Mouse (Mus musculus): Measurements from ENCODE around the gene Pigu. TPM values are rescaled to one million over a fixed set of nuclear protein-coding genes. Genes with fewer than 3 reads are reported as not detected.

The Pigu gene
- polyA plus RNA-seq, 1 experiment from 2014 or later = 44.7 TPM

DNA sequence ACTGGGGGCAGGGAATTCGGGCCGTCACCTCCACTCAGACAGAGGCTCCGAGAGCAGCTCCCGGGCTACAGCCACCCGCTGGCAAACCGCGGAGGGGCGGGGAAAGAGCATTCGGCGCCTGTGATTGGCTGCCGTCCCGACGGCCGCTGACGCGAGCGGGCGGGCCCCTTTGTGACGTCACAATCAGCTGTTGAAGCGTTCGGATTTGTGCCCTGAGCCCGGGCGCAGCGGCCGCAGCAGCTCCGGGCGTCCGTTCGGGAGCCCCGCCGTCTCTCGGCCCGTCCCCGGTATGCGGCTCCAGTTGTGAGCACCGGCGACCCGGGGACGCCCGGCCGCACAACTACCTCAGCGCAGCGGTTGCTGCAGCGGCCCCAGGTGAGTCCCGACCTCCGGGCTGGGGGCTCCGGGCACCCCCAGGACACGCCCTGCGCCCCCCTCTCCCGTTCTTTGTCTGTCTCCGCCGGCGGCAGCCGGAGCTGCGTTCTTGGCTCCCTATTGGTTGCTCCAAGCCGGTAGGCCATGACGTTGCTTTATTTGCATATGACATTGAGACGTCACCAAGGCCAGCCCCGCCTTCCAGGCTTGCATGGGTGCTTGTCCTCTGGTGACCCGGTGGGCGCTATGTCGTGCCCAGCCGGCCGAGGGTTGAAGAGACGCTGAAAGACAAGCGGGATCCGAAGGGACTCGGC lies 24.6 kb upstream of the Pigu start:
- Histone ChIP-seq H3K9ac (replicated peaks) (peak overlapping the region; percentile 86), H3K4me1 (peaks cover 44% of the 10 kb centered on the region), H3K4me3 (peak overlapping the region; percentile 76), H3K9me3 (no peaks in the 10 kb centered on the region), H3K36me3 (peaks cover 16% of the 10 kb centered on the region), H3K4me2 (replicated peaks) (peak overlapping the region; percentile 58), H3K27ac (replicated peaks) (peak overlapping the region; percentile 97), H3K27me3 (peaks cover 20% of the 10 kb centered on the region)
- ATAC-seq (ENCODE audit: low FRiP score, low read depth) = peak; percentile 92
- WGBS = under 1% methylated on average over 67 of the region's 68 CpGs

DNA sequence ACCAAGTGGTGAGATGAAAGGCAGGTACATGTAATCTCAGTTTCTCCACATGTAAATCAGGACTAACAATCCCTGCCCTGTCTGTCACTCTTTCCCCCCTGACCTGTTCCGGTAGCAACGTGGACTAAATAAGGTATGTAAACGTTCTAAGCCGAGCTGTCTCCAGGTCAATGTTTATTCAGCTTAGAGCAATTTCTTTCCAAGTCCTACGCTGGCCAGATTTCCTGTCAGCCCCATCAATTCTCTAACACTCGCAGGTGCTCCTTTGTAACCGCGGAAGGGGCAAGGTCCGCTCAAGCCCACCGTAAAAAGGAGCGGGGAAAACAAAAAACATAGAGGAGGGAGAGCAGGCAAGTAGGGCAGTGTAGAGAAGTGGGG lies 23.8 kb upstream of the Pigu start:
- Histone ChIP-seq H3K36me3 (peaks cover 10% of the 10 kb centered on the region; the same call in 1 of the 2 replicates), H3K9ac (replicated peaks) (peak overlapping the region; percentile 86), H3K9me3 (no peaks in the 10 kb centered on the region), H3K4me1 (peaks cover 36% of the 10 kb centered on the region), H3K27ac (replicated peaks) (peak overlapping the region; percentile 97), H3K4me3 (peak overlapping the region; percentile 76), H3K27me3 (peaks cover 20% of the 10 kb centered on the region), H3K4me2 (replicated peaks) (peak overlapping the region; percentile 58)
- WGBS = 1% methylated on average over 11 of the region's 11 CpGs
- no peak for ATAC-seq (ENCODE audit: low FRiP score, low read depth)

DNA sequence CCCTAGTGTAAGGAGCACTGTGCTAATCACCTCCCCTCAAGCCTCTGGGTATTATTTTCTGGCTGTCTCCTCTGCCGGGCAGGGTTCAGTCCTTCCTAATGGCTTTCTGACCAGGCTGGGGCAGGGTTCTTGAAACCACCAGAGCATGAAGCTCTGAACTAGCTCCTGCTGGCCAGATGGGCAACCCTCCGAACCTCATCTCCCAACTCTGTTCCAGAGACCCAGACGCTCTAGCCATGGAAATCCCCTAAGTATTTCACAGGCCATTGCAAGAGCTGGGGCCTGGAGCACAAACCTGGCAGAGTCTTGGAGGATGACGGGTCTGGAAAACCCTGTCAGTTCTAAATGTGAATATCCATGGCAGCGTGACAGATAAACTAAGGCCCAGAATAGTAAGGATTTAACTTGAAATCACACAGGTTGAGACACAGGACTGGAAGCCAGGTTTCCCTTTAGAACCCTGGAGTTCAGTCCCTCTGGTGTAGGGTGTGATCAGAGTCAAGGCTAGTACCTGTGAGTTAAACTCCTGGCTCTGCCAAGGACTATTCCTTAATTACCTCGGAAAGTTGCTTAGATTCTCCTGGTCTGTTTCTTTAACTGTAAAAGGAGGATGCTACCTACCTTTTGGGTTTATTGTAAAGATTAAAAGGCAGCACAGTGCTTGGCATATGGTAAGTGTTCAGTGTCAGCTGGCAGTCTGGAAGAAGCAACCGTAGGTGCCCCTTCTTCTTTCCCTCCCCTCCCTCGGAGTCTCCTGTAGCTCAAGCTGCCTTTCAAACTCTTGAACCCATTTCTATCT lies 23.2 kb upstream of the Pigu start, which contains the start of gene Trp53inp2:
TSS of gene Trp53inp2 (plus strand) at position 799 of the 799 bp plus-strand sequence.
- Histone ChIP-seq H3K4me2 (replicated peaks) (peak within 1 kb of the TSS; percentile 58), H3K4me1 (peaks cover 30% of the 10 kb centered on the region), H3K27ac (replicated peaks) (peak within 1 kb of the TSS; percentile 97), H3K36me3 (0 out of 2 replicates have a peak, but pooled peaks cover 4% of the 10 kb centered on the region), H3K4me3 (peak within 1 kb of the TSS; percentile 76), H3K9me3 (no peaks in the 10 kb centered on the region), H3K9ac (replicated peaks) (peak within 1 kb of the TSS; percentile 86), H3K27me3 (peaks cover 20% of the 10 kb centered on the region)
- 41% methylated on average over 8 of the region's 8 CpGs for WGBS
- no peak for ATAC-seq (ENCODE audit: low FRiP score, low read depth)

DNA sequence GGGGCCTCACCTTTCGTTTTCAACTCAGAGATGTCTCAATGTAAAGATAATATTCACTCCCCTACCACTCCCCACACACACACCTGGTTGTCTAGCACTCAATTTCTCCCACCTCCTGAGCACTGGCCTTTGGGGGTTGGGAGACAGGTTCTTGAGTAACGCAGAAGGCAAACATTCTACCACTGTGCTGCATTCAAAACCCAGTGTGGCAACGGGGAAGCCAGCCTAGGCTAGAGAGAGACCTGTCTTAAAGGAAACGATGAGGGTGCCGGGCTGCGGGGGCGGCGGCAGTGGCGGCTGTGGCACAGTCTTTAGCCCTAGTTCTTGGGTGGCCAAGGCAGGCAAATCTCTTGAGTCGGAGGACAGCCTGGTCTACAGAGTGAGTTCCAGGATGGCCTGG lies 19.0 kb upstream of the Pigu start:
- no peak overlapping the region for H3K9ac ChIP-seq (replicated peaks)
- WGBS = 79% methylated on average over 10 of the region's 10 CpGs
- H3K27ac ChIP-seq (replicated peaks) = no peak overlapping the region

DNA sequence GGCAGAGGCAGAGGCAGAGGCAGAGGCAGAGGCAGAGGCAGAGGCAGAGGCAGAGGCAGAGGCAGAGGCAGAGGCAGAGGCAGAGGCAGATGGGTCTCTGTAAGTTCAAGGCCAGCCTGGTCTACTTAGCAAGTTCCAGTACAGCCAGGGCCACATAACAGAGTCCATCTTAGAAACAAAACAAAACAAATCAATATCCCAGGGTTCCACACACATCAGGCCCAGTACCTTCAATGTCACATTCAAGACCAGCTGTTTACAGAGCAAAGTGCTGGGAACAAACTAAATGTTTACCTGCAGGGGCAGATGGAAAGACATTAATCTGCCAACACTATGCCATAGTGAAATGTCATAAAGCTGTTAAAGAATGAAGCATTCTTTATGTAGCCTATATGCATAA lies 17.3 kb upstream of the Pigu start:
- Histone ChIP-seq H3K4me1 (no peaks in the 10 kb centered on the region), H3K27me3 (peaks cover 6% of the 10 kb centered on the region), H3K4me3 (no peak overlapping the region), H3K27ac (replicated peaks) (no peak overlapping the region), H3K9me3 (no peaks in the 10 kb centered on the region), H3K9ac (replicated peaks) (no peak overlapping the region), H3K4me2 (replicated peaks) (no peak overlapping the region), H3K36me3 (no peaks in the 10 kb centered on the region)
- ATAC-seq (ENCODE audit: low FRiP score, low read depth) = no peak

More for the DNA sequence above, 19.0 kb upstream of the Pigu start:
- H3K27me3 ChIP-seq = peaks cover 20% of the 10 kb centered on the region
- H3K4me2 ChIP-seq (replicated peaks) = no peak overlapping the region
- no peak for ATAC-seq (ENCODE audit: low FRiP score, low read depth)
- no peaks in the 10 kb centered on the region for H3K9me3 ChIP-seq
- H3K4me1 ChIP-seq = peaks cover 6% of the 10 kb centered on the region
- no peak overlapping the region for H3K4me3 ChIP-seq
- H3K36me3 ChIP-seq = no peaks in the 10 kb centered on the region

DNA sequence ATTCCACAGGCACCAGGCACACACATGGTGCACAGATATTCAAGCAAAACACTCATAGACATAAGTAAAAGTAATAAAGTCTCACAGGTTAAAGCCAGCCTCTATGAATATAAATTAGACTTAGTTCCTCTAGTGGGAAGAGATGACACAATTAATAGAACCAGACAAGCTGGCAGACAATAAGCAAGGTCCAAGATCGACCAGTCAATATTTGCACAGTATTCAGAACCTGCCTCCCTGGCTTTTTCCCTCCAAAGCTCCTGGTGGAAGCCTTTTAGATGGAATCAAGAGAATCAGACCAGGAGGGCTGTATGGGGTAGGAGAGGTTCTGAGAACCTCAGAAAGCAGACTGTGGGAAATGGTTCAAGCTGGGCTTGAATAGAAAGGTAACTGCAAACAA lies 16.7 kb upstream of the Pigu start:
- Histone ChIP-seq H3K4me1 (no peaks in the 10 kb centered on the region), H3K9ac (replicated peaks) (no peak overlapping the region), H3K27ac (replicated peaks) (no peak overlapping the region), H3K4me3 (no peak overlapping the region), H3K27me3 (no peaks in the 10 kb centered on the region), H3K9me3 (no peaks in the 10 kb centered on the region), H3K36me3 (no peaks in the 10 kb centered on the region), H3K4me2 (replicated peaks) (no peak overlapping the region)
- no peak for ATAC-seq (ENCODE audit: low FRiP score, low read depth)
- 73% methylated on average over 1 of the region's 1 CpGs for WGBS

DNA sequence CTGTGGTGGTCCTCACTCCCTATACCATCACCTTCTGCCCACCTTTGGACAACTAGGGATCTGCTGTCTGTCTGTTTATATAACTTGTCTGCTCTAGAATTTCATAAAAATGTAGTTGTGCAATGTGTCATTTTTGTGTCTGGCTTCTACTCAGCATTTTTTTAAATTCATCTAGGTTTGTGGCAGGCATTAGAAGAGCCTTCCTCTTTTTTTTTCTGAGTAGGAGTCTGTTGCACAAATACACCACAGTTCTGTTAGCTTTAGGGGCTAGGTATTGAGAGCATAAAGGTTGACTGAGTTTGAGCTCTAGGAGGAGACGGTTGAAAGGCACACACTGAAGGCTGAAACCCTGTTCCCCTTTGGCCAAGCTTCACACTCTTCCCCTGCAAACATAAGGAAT lies 16.1 kb upstream of the Pigu start:
- no peak overlapping the region for H3K4me2 ChIP-seq (replicated peaks)
- H3K9me3 ChIP-seq = no peaks in the 10 kb centered on the region

DNA sequence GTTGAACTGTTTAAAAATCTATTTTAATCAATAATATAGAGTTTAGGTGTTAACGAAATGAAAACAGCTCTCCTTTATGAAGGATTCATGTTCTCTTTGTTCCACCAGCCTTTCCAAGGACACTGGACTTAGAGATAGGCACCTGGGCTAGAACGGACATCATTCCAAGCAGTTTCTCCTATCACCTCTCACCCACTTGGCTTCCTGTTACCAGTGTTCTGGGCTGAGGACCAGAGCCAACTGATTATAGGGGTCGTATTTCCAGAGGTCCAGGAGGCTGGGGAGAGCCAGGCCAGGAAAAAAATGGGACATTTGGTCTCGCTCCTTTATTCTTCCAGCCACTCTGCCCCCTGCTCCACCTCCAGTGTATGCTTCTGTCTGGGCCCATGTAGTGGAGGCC lies 15.2 kb upstream of the Pigu start:
- ATAC-seq (ENCODE audit: low FRiP score, low read depth) = no peak
- 73% methylated on average over 4 of the region's 4 CpGs for WGBS

More for the DNA sequence above, 16.1 kb upstream of the Pigu start:
- no peaks in the 10 kb centered on the region for H3K4me1 ChIP-seq
- H3K9ac ChIP-seq (replicated peaks) = no peak overlapping the region
- no peaks in the 10 kb centered on the region for H3K36me3 ChIP-seq
- no peak overlapping the region for H3K4me3 ChIP-seq
- no peak overlapping the region for H3K27ac ChIP-seq (replicated peaks)
- 81% methylated on average over 1 of the region's 1 CpGs for WGBS
- H3K27me3 ChIP-seq = no peaks in the 10 kb centered on the region
- no peak for ATAC-seq (ENCODE audit: low FRiP score, low read depth)

DNA sequence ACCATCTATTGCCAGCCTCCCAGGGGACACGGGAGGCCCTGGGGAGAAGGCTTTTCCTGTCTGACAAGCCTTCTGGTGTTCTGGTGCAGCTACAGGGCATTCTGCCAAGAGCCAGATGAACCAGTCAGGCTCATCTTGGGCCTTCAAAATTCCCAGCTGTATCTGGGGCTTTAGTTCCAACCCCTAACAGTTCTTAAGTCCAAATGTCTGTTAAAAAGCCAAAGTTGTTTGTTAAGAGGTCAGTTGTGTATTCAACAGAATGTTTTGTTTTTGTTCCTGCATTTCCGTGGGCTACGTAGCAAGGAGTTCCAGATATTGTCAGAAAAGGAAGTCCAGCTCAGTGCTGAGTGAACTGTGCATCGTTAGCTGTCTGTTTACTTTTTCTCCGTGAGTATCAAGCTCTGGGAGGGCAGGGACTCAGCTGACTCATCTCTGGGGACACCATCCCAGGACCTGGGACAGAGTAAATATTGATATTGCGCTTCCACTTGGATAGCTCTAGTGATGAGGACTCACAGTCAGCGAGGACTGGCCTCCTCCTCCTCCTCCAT lies 12.2 kb upstream of the Pigu start:
- no peak overlapping the region for H3K27ac ChIP-seq (replicated peaks)
- no peaks in the 10 kb centered on the region for H3K4me1 ChIP-seq
- H3K36me3 ChIP-seq = no peaks in the 10 kb centered on the region
- no peak overlapping the region for H3K4me3 ChIP-seq
- H3K9me3 ChIP-seq = no peaks in the 10 kb centered on the region
- H3K9ac ChIP-seq (replicated peaks) = no peak overlapping the region
- H3K27me3 ChIP-seq = no peaks in the 10 kb centered on the region
- 74% methylated on average over 7 of the region's 7 CpGs for WGBS
- ATAC-seq (ENCODE audit: low FRiP score, low read depth) = no peak
- H3K4me2 ChIP-seq (replicated peaks) = no peak overlapping the region

More for the DNA sequence above, 15.2 kb upstream of the Pigu start:
- H3K27ac ChIP-seq (replicated peaks) = no peak overlapping the region
- H3K4me2 ChIP-seq (replicated peaks) = no peak overlapping the region
- no peaks in the 10 kb centered on the region for H3K36me3 ChIP-seq
- no peak overlapping the region for H3K9ac ChIP-seq (replicated peaks)
- H3K4me1 ChIP-seq = no peaks in the 10 kb centered on the region
- no peaks in the 10 kb centered on the region for H3K9me3 ChIP-seq
- no peak overlapping the region for H3K4me3 ChIP-seq
- no peaks in the 10 kb centered on the region for H3K27me3 ChIP-seq

DNA sequence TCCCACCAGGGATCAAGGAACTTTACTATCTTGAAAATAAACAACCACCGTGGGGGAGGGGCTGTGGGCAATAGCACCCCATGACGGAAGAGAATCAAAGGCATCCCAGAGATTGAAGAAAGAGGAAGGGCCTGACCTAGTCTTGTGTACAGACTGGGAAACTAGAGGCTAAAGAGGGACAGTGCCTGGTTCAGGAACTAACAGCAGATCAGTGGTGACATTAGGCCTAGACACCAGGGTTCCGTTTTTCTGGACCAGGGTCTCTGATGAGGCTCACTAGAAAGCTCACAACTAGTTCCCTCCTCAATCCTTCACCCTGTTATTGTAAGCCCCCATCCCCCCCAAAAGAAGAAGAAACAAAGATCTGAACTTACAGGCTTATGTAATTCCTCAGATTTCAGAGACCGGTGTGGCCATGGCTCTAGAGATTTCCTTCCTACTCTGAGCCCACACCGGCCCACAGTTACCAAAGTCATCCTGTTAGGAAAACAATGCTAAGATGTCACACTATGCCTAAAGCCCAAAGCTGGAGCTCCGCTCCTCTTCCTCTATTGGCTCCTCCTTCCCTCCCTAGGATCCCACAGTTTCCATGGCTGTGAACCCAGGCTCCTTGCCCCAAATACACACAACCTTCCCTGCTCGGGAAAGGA lies 10.5 kb upstream of the Pigu start:
- Histone ChIP-seq H3K4me3 (no peak overlapping the region), H3K27me3 (no peaks in the 10 kb centered on the region), H3K4me1 (no peaks in the 10 kb centered on the region), H3K9me3 (no peaks in the 10 kb centered on the region), H3K27ac (replicated peaks) (no peak overlapping the region), H3K4me2 (replicated peaks) (no peak overlapping the region), H3K36me3 (no peaks in the 10 kb centered on the region), H3K9ac (replicated peaks) (no peak overlapping the region)
- no peak for ATAC-seq (ENCODE audit: low FRiP score, low read depth)
- WGBS = 82% methylated on average over 7 of the region's 7 CpGs

DNA sequence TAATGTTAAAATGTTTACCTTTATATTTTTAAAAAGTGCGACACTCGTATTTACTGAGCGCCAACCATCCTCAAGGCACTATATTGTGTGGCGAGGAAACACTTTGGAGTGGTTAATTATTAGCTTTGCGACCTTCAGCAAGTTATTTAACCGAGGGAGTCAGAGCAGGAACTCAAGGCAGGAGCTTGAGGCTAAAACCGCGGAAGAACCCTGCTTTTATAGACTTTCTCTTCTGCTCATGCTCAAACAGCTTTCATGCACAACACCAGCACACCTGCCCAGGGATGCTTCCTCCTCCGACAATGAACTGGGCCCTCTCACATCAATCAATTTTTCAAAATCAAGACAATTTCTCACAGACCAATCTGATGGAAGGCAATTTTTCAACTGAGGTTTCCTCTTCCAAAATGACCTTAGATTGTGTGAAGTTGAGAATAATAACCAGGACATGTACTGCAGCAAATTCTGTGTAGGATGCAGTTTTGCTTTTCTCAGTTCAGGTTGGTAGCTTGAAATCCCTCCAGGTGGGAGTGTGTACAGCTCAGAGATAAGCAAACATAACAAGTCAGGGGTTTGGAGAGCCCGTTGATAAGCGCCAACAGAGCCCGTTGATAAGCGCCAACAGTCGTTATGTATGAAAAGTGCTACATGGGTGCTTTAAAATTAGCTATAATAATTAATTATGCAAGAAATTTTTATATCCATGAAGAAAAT lies 613 bp upstream of the Pigu start:
- peak; percentile 51 for ATAC-seq (ENCODE audit: low FRiP score, low read depth)
- Histone ChIP-seq H3K4me3 (peak overlapping the region; percentile 71), H3K4me2 (replicated peaks) (peak overlapping the region; percentile 78), H3K9ac (replicated peaks) (peak overlapping the region; percentile 54), H3K9me3 (no peaks in the 10 kb centered on the region), H3K36me3 (no peaks in the 10 kb centered on the region), H3K27me3 (no peaks in the 10 kb centered on the region), H3K4me1 (peaks cover 14% of the 10 kb centered on the region), H3K27ac (replicated peaks) (0 out of 2 replicates have a peak overlapping the region, but pooled peaks have one; percentile 35)
- WGBS = 35% methylated on average over 14 of the region's 14 CpGs
